27 mouse cellular contexts compared by ENCODE assay signal in the genomic region with DNA sequence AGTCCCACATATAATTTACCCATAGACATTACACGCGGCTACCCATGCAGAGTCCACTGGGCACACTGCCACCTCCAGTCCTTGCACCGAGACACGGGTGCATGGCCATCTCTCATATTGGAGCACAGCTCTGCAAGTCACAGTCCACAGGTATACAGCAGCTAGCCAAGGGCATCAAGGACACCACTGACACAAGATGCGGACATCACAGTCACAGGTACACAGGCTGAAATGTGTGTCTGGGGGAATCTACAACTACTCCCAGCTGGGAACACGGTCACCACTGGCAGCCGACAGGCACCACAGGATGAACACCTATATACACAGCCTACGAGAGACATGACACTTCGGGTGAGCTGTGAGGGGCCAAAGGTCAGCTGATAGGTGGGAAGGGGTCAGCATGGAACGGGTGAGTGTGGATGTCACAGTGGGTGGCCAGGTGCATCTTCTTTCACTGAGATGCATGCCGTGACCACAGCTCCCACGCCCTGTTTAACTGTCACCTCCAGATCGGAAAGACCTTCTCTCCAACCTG. TPM values are rescaled to one million over a fixed set of nuclear protein-coding genes. Genes with fewer than 3 reads are reported as not detected.
DNase-seq lines count a peak whose midpoint lies in the region; ATAC-seq lines count a peak whose summit lies in the region.
"Had no signal": no experiment of that assay in that cellular context is flagged by ENCODE, and none has a peak within 500 bp of the region (broad histone marks: within the 10 kb centered on the region; RNA-seq: fewer than 3 reads in every experiment).

No protein-coding gene starts in this region.

- H3K4me1 ChIP-seq in heart, embryonic 10.5 days, result peaks cover 6% of the 10 kb centered on the region; the same call in 1 of the 2 replicates
- H3K4me1 ChIP-seq in lung, embryonic 15.5 days, result no peaks in the 10 kb centered on the region
- H3K4me1 ChIP-seq: forebrain, embryonic 13.5 days; hindbrain, embryonic 13.5 days had no signal

- H3K9ac ChIP-seq in lung, embryonic 15.5 days, result no peak overlapping the region
- H3K9ac ChIP-seq: forebrain, embryonic 13.5 days; hindbrain, embryonic 13.5 days had no signal

- peak; percentile 63 for DNase-seq in heart, embryonic 10.5 days (ENCODE audit: low spot score)
- DNase-seq in heart, adult 18-20 months, result no peak
- DNase-seq in lung, postnatal 4 days, result no peak
- DNase-seq in right cerebral cortex, postnatal 10 days (ENCODE audit: low spot score in 2 of 2), result peak; percentile 18 to 27
- DNase-seq in right cerebral cortex, postnatal 14 days, result no peak
- no peak for DNase-seq in gastrocnemius, postnatal 4 days (ENCODE audit: low spot score in 2 of 2)
- DNase-seq: adrenal gland, postnatal 10 days; adrenal gland, postnatal 36 days; B cell, adult 2 months; cerebellum, adult 18-20 months; cerebellum, adult 9-10 months; cerebellum, postnatal 14 days; gastrocnemius, postnatal 10 days; gastrocnemius, postnatal 36 days; heart, postnatal 36 days had no signal

- H3K27ac ChIP-seq in heart, embryonic 10.5 days, result no peak overlapping the region
- H3K27ac ChIP-seq in lung, embryonic 15.5 days, result no peak overlapping the region
- H3K27ac ChIP-seq: forebrain, embryonic 10.5 days; forebrain, embryonic 13.5 days; heart, adult 2 months; hindbrain, embryonic 10.5 days; hindbrain, embryonic 13.5 days had no signal

- H3K36me3 ChIP-seq in heart, embryonic 10.5 days, result peaks cover 56% of the 10 kb centered on the region
- peaks cover 14% of the 10 kb centered on the region for H3K36me3 ChIP-seq in lung, embryonic 15.5 days
- H3K36me3 ChIP-seq: G1E had no signal

- no peaks in the 10 kb centered on the region for H3K9me3 ChIP-seq in heart, embryonic 10.5 days
- H3K9me3 ChIP-seq in lung, embryonic 15.5 days, result no peaks in the 10 kb centered on the region
- H3K9me3 ChIP-seq: forebrain, embryonic 10.5 days; forebrain, embryonic 13.5 days; G1E; hindbrain, embryonic 10.5 days; hindbrain, embryonic 13.5 days had no signal

- H3K4me2 ChIP-seq in lung, embryonic 15.5 days, result no peak overlapping the region
- H3K4me2 ChIP-seq: forebrain, embryonic 13.5 days; heart, embryonic 11.5 days; hindbrain, embryonic 13.5 days had no signal

- ATAC-seq in lung, embryonic 15.5 days (ENCODE audit: borderline replicate concordance, extremely low read depth, low FRiP score, low TSS enrichment), result peak; percentile 53; the same call in 1 of the 2 replicates
- ATAC-seq: forebrain, embryonic 13.5 days; forebrain, embryonic 16.5 days; hindbrain, embryonic 16.5 days; Patski had no signal

- no peak overlapping the region for H3K4me3 ChIP-seq in heart, embryonic 10.5 days
- H3K4me3 ChIP-seq in lung, embryonic 15.5 days, result no peak overlapping the region
- H3K4me3 ChIP-seq: forebrain, embryonic 10.5 days; forebrain, embryonic 13.5 days; heart, adult 2 months; hindbrain, embryonic 10.5 days; hindbrain, embryonic 13.5 days had no signal

- 88% methylated on average over 13 of the region's 13 CpGs for WGBS in heart, embryonic 10.5 days
- 78% methylated on average over 13 of the region's 13 CpGs for WGBS in lung, embryonic 15.5 days

- peaks cover 4% of the 10 kb centered on the region; the same call in 1 of the 2 replicates for H3K27me3 ChIP-seq in heart, embryonic 10.5 days (ENCODE audit: insufficient read depth, poor library complexity, severe bottlenecking)
- no peaks in the 10 kb centered on the region for H3K27me3 ChIP-seq in lung, embryonic 15.5 days
- H3K27me3 ChIP-seq: CH12.LX; forebrain, embryonic 13.5 days; hindbrain, embryonic 13.5 days; Patski had no signal

RNA-seq across cellular contexts. Expression of gene Prmt2, which starts 30.3 kb away (rescaled TPM):
- 57.3 and 63.0 TPM in 2 replicates for polyA plus RNA-seq in heart, embryonic 10.5 days (2016; fragmentation: Nextera tagmentation; extraction: Ambion mirVana)
- 10 to 100 TPM; 10.8 to 12.6 TPM for total RNA-seq in heart, adult 18-20 months (2021)
- 51.7 and 53.4 TPM in 2 replicates for polyA plus RNA-seq in lung, embryonic 15.5 days (2015; fragmentation: Nextera tagmentation; extraction: Ambion mirVana)
- 10 to 100 TPM; 21.3 to 25.5 TPM for total RNA-seq in gastrocnemius, postnatal 4 days (2021)

RNA-seq across cellular contexts. Expression of gene S100b, which starts 46.3 kb away (rescaled TPM):
- 0.10 and 0.11 TPM in 2 replicates for polyA plus RNA-seq in heart, embryonic 10.5 days (2016; fragmentation: Nextera tagmentation; extraction: Ambion mirVana)
- 1 to 10 TPM; 2.0 to 2.8 TPM for total RNA-seq in heart, adult 18-20 months (2021)
- polyA plus RNA-seq in lung, embryonic 15.5 days (2015; fragmentation: Nextera tagmentation; extraction: Ambion mirVana), result 0.59 and 0.67 TPM in 2 replicates
- total RNA-seq in gastrocnemius, postnatal 4 days (2021), result 10 to 100 TPM; 13.7 to 15.3 TPM
- total RNA-seq: CH12.LX, G1E had no signal
- polyA plus RNA-seq: forebrain, embryonic 10.5 days; forebrain, embryonic 13.5 days; G1E; hindbrain, embryonic 10.5 days had no signal

Comparison
In these comparisons a context has a peak if more than half of its experiments do, and no peak if none do; other contexts are left out.
1. DNase-seq: peak in heart, embryonic 10.5 days (single experiment) and right cerebral cortex, postnatal 10 days (2 of 2); none in heart, adult 18-20 months (0 of 2), lung, postnatal 4 days (0 of 2), right cerebral cortex, postnatal 14 days (single experiment) and gastrocnemius, postnatal 4 days (0 of 2).